Mouse (Mus musculus): ENCODE results near the gene Gm20379.

- TF ChIP-seq CHD2 (IDR thresholded peaks at IDR 0.05; ENCODE audit: low read depth, low read length) (no peak), ZC3H11A (IDR thresholded peaks at IDR 0.05; ENCODE audit: borderline replicate concordance, low read depth, low read length) (no peak), HCFC1 (IDR thresholded peaks at IDR 0.05; ENCODE audit: borderline replicate concordance, insufficient read depth, low read length) (no peak)
Measured at GRCm38 (mm10) chr13:92356376-92356775, 50.6 kb downstream of the Gm20379 start.
